Mouse (Mus musculus) cerebellum, adult 8-10 months (tissue): ENCODE measurements around the gene Otub2.
"Not testable (repeated sequence)": the region's sequence is repeated elsewhere in the genome, so short reads cannot be mapped to it uniquely, and the experiment has no call there.

ENCODE experiments used
- DNase-seq: peaks from one replicate; pipeline ENCODE4 v3.0.0; 2022

Gene Otub2

GRCm38 (mm10) chr12:103373530-103374236 is 14.8 kb upstream of the Otub2 start:
- DNase-seq, result no peak

GRCm38 (mm10) chr12:103376124-103376523 is 12.4 kb upstream of the Otub2 start:
- DNase-seq, result no peak

GRCm38 (mm10) chr12:103376774-103377173 is 11.7 kb upstream of the Otub2 start:
- DNase-seq, result no peak

- DNase-seq, result no peak
Observed at GRCm38 (mm10) chr12:103380226-103380625, 8.3 kb upstream of the Otub2 start.

GRCm38 (mm10) chr12:103389348-103389727 is 856 bp downstream of the Otub2 start:
- DNase-seq, result no peak

- DNase-seq, result no peak
Observed at GRCm38 (mm10) chr12:103389982-103390381, 1.5 kb downstream of the Otub2 start.

- no peak for DNase-seq
Observed at GRCm38 (mm10) chr12:103391098-103391497, 2.6 kb downstream of the Otub2 start.

GRCm38 (mm10) chr12:103393528-103393927 is 5.0 kb downstream of the Otub2 start:
- DNase-seq, result no peak

- DNase-seq, result no peak
Observed at GRCm38 (mm10) chr12:103395486-103396275, 7.2 kb downstream of the Otub2 start.

- no peak for DNase-seq
Observed at GRCm38 (mm10) chr12:103396751-103397150, 8.3 kb downstream of the Otub2 start.

GRCm38 (mm10) chr12:103404131-103404530 is 15.6 kb downstream of the Otub2 start:
- DNase-seq, result no peak

- no peak for DNase-seq
Observed at GRCm38 (mm10) chr12:103407720-103408119, 19.2 kb downstream of the Otub2 start, which contains the start of gene 9330161L09Rik. Gene 9330161L09Rik (minus strand): TSS chr12:103407820.

- DNase-seq, result no peak
Observed at GRCm38 (mm10) chr12:103408144-103408543, 19.7 kb downstream of the Otub2 start.

- DNase-seq, result no peak
Observed at GRCm38 (mm10) chr12:103425016-103425728, 36.7 kb downstream of the Otub2 start.

GRCm38 (mm10) chr12:103425729-103426470 is 37.4 kb downstream of the Otub2 start, which contains the start of gene Ddx24:
Gene Ddx24 (minus strand): TSS chr12:103425830.
- DNase-seq, result peak; percentile 97

GRCm38 (mm10) chr12:103426710-103427109 is 38.2 kb downstream of the Otub2 start:
- DNase-seq, result no peak

GRCm38 (mm10) chr12:103433430-103433829 is 44.9 kb downstream of the Otub2 start:
- DNase-seq, result no peak

- no peak for DNase-seq
Observed at GRCm38 (mm10) chr12:103433986-103434731, 45.7 kb downstream of the Otub2 start, which contains the start of gene Ifi27. Gene Ifi27 (plus strand): TSS chr12:103434211.

GRCm38 (mm10) chr12:103434861-103435260 is 46.4 kb downstream of the Otub2 start:
- DNase-seq, result no peak

GRCm38 (mm10) chr12:103437601-103438000 is 49.1 kb downstream of the Otub2 start:
- no peak for DNase-seq

GRCm38 (mm10) chr12:103443524-103443923 is 55.0 kb downstream of the Otub2 start, which contains the start of gene Ifi27l2a:
Gene Ifi27l2a (minus strand): TSS chr12:103443680.
- DNase-seq, result no peak

GRCm38 (mm10) chr12:103444261-103444660 is 55.8 kb downstream of the Otub2 start:
- not testable (repeated sequence) for DNase-seq
